In the genomic region with DNA sequence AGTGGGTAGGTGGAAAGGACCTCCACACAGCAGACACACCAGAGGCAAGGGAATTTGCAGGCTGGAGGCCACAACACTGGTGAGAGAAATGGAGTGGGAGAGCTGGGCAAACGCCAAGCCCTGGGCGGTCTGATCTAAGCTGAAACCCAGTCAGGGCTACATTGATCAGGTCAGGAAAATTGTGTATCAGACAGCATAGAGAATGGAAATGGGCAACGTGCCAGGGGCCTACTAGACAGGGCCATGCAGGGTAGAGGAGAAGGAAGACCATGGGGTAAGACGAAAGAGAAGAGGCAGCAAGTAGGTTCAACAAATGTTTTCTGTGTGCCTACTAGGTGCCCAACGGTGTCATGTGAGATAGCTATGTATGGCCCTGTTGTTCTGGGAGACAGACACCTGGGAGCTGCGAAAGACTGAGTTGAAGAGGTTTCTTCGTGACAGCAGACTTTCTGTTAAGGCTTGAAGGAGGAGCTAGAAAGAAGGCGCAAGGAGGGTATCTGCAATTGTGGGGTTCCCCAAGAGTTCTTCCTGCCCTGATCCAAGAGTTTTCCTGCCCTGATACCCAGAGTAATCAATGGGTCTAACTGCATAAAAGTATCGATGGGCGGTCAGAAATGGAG, we compare ENCODE assay signal across 9 mouse cellular contexts. TPM values are rescaled to one million over a fixed set of nuclear protein-coding genes. Genes with fewer than 3 reads are reported as not detected.
DNase-seq lines count a peak whose midpoint lies in the region.
"Had no signal": no experiment of that assay in that cellular context is flagged by ENCODE, and none has a peak within 500 bp of the region (broad histone marks: within the 10 kb centered on the region; RNA-seq: fewer than 3 reads in every experiment).

No protein-coding gene starts in this region.

- H3K27me3 ChIP-seq in forebrain, embryonic 10.5 days (ENCODE audit: poor library complexity, severe bottlenecking): peaks cover 18% of the 10 kb centered on the region
- H3K27me3 ChIP-seq: Patski had no signal

- no peaks in the 10 kb centered on the region; the same call in 1 of the 2 replicates for H3K36me3 ChIP-seq in forebrain, embryonic 10.5 days (replicated peaks)

- H3K4me1 ChIP-seq in forebrain, embryonic 10.5 days: peaks cover 51% of the 10 kb centered on the region

- peak overlapping the region; percentile 88 for H3K4me3 ChIP-seq in forebrain, embryonic 10.5 days

- no peaks in the 10 kb centered on the region for H3K9me3 ChIP-seq in forebrain, embryonic 10.5 days

- H3K27ac ChIP-seq in forebrain, embryonic 10.5 days: peak overlapping the region; percentile 96

- peak; percentile 95 for DNase-seq in heart, adult 11 months
- DNase-seq in heart, adult 9 months (ENCODE audit: low spot score in 2 of 2): no peak
- DNase-seq in MEL-GATA-1-ER (ENCODE audit: extremely low read depth, low read depth): peak; percentile 56
- no peak for DNase-seq in forebrain, embryonic 10.5 days (ENCODE audit: extremely low spot score, low spot score)
- peak; percentile 31 for DNase-seq in kidney, adult 18-20 months
- peak; percentile 44 for DNase-seq in lung, postnatal 36 days
- DNase-seq in layer of hippocampus, adult 9-10 months (ENCODE audit: low spot score): no peak
- DNase-seq in spleen, postnatal 4 days (ENCODE audit: low spot score in 2 of 2): no peak

- 45% methylated on average over 10 of the region's 10 CpGs for WGBS in forebrain, embryonic 10.5 days

RNA-seq across cellular contexts. Expression of a gene that starts 0.7 kb away (rescaled TPM):
- 61.4 and 70.4 TPM in 2 replicates for polyA plus RNA-seq in forebrain, embryonic 10.5 days (2016; fragmentation: Nextera tagmentation; extraction: Ambion mirVana)

RNA-seq across cellular contexts. Expression of a gene that starts 11.7 kb away (rescaled TPM):
- 2.3 and 3.8 TPM in 2 replicates for polyA plus RNA-seq in forebrain, embryonic 10.5 days (2016; fragmentation: Nextera tagmentation; extraction: Ambion mirVana)

RNA-seq across cellular contexts. Expression of a gene that starts 35.0 kb away (rescaled TPM):
- 22.4 and 24.2 TPM in 2 replicates for polyA plus RNA-seq in forebrain, embryonic 10.5 days (2016; fragmentation: Nextera tagmentation; extraction: Ambion mirVana)

RNA-seq across cellular contexts. Expression of a gene that starts 59.2 kb away (rescaled TPM):
- 50.8 and 58.1 TPM in 2 replicates for polyA plus RNA-seq in forebrain, embryonic 10.5 days (2016; fragmentation: Nextera tagmentation; extraction: Ambion mirVana)

Comparison
In these comparisons a context has a peak if more than half of its experiments do, and no peak if none do; other contexts are left out.
1. DNase-seq: peak in heart, adult 11 months (single experiment), MEL-GATA-1-ER (single experiment), kidney, adult 18-20 months (single experiment) and lung, postnatal 36 days (single experiment); none in heart, adult 9 months (0 of 2), forebrain, embryonic 10.5 days (single experiment), layer of hippocampus, adult 9-10 months (single experiment) and spleen, postnatal 4 days (0 of 2).